Mouse (Mus musculus): Measurements from ENCODE around the gene Tmem223. TPM values are rescaled to one million over a fixed set of nuclear protein-coding genes. Genes with fewer than 3 reads are reported as not detected.
"Not testable (repeated sequence)": the region's sequence is repeated elsewhere in the genome, so short reads cannot be mapped to it uniquely, and the experiment has no call there.

The Tmem223 gene
- 10 to 100 TPM in 24 of 26 experiments, 1 to 10 TPM in 2; 5.7 to 29.3 (median 15.9) TPM for total RNA-seq (2018; cell fraction: chromatin; rRNA removed)
- total RNA-seq (2018; cell fraction: cytosol; rRNA removed) = 10 to 100 TPM; 22.3 to 39.5 (median 32.9) TPM
- total RNA-seq (2018; cell fraction: nucleus; rRNA removed) = 10 to 100 TPM; 16.5 to 42.0 (median 25.1) TPM
- polyA plus RNA-seq (2018) = 14.9 to 33.7 TPM (median 26.6 TPM) in 3 replicates

DNA sequence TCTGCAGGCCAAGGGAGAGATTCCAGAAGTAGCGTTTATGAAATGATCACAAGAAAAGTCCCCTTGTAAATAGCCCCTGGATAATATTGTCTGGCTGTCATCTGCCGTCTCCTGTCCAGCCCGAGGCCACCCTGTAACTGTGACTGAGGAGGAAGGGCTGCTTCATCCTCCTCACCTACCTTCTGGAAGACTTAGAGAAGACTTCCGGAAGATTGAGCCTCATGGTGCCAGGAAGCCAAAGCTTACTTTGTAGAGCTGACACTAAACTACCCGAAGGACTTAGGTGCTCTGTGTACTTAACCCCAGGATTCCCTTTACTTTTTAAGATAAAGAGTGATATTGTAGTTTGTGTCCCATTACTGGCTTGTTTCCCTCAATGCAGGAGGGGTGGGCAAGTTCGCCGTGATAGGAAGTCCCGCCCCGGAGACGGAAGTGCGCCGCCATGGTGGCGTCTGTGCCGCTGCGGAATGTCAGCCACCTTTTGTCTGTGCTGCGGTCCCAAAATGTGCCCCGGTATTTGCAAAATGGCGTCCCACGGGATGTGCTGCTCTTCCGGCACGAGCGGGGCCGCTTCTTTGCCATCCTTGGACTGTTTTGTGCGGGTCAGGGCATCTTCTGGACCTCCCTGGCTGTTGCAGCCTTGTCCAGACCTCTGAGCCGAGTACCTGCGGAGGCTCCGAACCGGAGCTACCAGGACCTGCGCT is at the start of gene Tmem223:
Gene Tmem223, plus strand, starts transcription at position 430 of the 704 bp plus-strand sequence.
- Histone ChIP-seq H3K27ac (peak within 1 kb of the TSS; percentile 53), H3K79me2 (ENCODE audit: inconsistent target) (peaks cover 46% of the 10 kb centered on the region), H3K36me3 (ENCODE audit: inconsistent target) (peaks cover 42% of the 10 kb centered on the region), H3K4me3 (ENCODE audit: inconsistent target) (peak within 1 kb of the TSS; percentile 77)
- 23% methylated on average over 29 of the region's 29 CpGs for WGBS (ENCODE audit: missing documents)

DNA sequence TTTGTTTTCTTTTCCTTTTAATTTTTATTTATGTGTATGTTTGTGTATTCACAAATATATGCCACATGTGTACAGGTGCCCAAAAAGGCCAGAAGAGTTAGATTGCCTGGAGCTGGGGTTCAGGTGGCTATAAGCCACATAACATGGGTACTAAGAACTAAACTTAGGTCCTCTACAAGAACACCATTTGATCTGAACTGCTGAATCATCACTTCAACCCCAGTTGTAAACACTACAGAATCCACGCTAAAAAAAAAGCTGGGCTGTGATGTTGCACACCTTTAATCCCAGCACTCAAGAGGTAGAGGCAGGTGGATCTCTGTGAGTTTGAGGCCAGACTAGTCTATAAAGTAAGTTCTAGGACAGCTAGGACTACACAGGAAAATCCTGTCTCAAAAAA is 49.4 kb upstream of the Tmem223 start:
- Histone ChIP-seq H3K27ac (no peak overlapping the region; the same call in 1 of the 2 replicates), H3K4me3 (ENCODE audit: inconsistent target) (no peak overlapping the region), H3K36me3 (ENCODE audit: inconsistent target) (peaks cover 18% of the 10 kb centered on the region), H3K79me2 (ENCODE audit: inconsistent target) (peaks cover 39% of the 10 kb centered on the region)
- WGBS (ENCODE audit: missing documents) = 50% methylated on average over 1 of the region's 1 CpGs

DNA sequence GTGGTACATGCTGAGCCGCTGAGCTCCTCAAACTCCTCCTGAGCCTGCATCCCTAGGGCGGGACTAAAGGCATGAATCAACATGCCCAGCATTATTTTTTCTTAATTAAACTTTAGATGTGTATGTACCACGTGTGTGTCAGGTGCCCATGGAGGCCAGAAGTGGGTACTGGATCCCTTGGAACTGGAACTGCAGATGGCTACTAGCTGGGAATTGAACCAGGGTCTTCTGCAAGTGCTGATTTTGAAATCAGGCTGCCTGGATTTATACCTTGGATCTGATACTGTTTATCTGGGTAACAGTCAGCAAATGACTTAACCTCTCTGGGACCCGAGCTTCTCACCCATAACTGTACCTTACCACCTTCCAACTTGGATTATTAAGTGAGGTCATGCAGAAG is 48.8 kb upstream of the Tmem223 start:
- H3K27ac ChIP-seq = peak overlapping the region; percentile 81
- 56% methylated on average over 4 of the region's 4 CpGs for WGBS (ENCODE audit: missing documents)
- peak overlapping the region; percentile 93 for H3K4me3 ChIP-seq (ENCODE audit: inconsistent target)
- peaks cover 39% of the 10 kb centered on the region for H3K79me2 ChIP-seq (ENCODE audit: inconsistent target)
- H3K36me3 ChIP-seq (ENCODE audit: inconsistent target) = peaks cover 23% of the 10 kb centered on the region

DNA sequence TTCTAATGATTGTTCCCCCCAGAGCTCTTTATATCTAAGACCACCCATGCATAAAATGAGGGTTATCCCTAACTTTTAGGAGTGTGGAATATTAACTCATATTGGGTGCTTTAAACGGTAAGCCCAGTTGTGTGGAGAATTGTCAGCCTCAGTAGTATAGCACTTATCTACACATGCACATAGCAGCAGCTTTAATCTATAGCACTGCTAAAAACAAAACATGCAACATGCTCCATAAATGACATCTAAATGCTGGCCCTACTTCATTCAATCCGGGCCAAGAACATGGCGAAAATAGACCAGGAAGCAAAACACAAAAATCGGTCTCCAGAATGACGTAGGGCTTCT is 48.3 kb upstream of the Tmem223 start:
- H3K4me3 ChIP-seq (ENCODE audit: inconsistent target) = peak overlapping the region; percentile 93
- 0% methylated on average over 5 of the region's 5 CpGs for WGBS (ENCODE audit: missing documents)
- peaks cover 23% of the 10 kb centered on the region for H3K36me3 ChIP-seq (ENCODE audit: inconsistent target)
- peak overlapping the region; percentile 81 for H3K27ac ChIP-seq
- peaks cover 39% of the 10 kb centered on the region for H3K79me2 ChIP-seq (ENCODE audit: inconsistent target)

DNA sequence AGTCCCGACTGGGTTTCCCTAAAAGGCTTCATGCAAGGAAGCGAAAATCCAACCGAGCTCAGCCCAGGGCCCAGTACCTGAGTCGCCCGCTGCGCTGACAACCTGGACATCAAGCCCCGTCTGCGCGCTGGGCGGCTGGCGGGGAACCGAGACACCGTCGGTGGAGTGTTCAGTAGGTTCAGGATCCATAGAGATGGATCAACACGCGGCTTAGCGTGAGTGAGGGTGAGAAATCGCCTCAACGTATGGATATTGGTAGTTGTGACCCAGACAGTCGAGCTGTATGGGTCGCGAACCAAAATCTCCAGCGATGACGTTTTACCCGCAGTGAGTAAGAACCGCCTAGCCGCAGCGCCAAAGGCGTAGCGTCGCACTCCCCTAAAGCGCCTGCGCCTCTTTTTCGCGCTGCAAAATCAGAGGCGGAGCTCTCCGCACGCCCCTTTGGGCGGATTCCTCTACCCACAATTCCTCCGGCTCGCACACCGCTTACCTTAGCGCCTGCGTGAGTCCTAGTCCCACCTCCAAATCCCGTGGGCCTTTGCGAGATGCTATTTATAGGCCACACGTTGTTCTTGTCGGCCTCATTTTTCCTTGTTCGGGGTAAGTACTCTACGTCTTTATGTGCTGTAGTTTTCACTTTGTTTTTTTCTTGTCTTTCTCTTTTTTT is 47.8 kb upstream of the Tmem223 start, which contains the start of gene Slc3a2:
Gene Slc3a2, minus strand, starts transcription at position 463 of the 667 bp plus-strand sequence.
- peaks cover 23% of the 10 kb centered on the region for H3K36me3 ChIP-seq (ENCODE audit: inconsistent target)
- peak within 1 kb of the TSS; percentile 81 for H3K27ac ChIP-seq
- peak within 1 kb of the TSS; percentile 93 for H3K4me3 ChIP-seq (ENCODE audit: inconsistent target)
- H3K79me2 ChIP-seq (ENCODE audit: inconsistent target) = peaks cover 39% of the 10 kb centered on the region
- 0% methylated on average over 40 of the region's 50 CpGs for WGBS (ENCODE audit: missing documents)

DNA sequence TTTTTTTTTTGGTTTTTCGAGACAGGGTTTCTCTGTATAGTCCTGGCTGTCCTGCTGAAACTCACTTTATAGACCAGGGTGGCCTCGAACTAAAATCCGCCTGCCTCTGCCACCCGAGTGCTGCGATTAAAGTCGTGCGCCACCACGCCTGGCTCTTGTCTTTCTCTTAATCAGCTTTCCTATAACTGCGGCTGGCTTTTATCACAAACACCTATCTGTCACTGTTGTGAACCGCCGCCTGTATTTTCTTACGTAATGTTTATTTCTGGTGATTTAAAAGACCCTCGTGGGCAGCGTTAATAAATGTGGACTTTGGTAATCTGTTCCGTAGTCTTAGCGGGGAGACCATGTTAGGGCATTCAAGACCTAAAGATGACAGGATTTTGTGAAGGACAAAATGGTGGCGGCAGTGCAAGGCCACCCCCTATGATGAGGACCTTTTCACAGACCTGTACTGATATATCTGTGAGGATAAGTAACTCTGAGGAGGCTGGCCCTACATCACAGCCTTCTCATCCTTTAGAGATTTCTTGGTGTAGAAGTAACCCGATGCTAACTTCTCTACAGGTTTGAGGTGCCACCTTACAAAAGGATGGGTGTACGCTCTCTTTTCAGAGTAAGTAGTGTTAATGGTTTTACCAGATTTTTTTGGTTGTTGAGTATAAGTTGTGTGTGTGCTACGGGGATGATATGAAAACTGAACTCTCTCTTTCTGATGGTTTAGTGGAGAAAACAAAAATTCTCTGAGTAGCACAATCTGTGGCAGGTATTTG is 47.0 kb upstream of the Tmem223 start:
- under 1% methylated on average over 20 of the region's 20 CpGs for WGBS (ENCODE audit: missing documents)
- H3K79me2 ChIP-seq (ENCODE audit: inconsistent target) = peaks cover 39% of the 10 kb centered on the region
- H3K36me3 ChIP-seq (ENCODE audit: inconsistent target) = peaks cover 23% of the 10 kb centered on the region

GRCm38 (mm10) chr19:8724392-8724791 is 46.4 kb upstream of the Tmem223 start:
- 2% methylated on average over 2 of the region's 2 CpGs for WGBS (ENCODE audit: missing documents)

More for the DNA sequence above, 47.0 kb upstream of the Tmem223 start:
- Histone ChIP-seq H3K4me3 (ENCODE audit: inconsistent target) (peak overlapping the region; percentile 93), H3K27ac (peak overlapping the region; percentile 81)

DNA sequence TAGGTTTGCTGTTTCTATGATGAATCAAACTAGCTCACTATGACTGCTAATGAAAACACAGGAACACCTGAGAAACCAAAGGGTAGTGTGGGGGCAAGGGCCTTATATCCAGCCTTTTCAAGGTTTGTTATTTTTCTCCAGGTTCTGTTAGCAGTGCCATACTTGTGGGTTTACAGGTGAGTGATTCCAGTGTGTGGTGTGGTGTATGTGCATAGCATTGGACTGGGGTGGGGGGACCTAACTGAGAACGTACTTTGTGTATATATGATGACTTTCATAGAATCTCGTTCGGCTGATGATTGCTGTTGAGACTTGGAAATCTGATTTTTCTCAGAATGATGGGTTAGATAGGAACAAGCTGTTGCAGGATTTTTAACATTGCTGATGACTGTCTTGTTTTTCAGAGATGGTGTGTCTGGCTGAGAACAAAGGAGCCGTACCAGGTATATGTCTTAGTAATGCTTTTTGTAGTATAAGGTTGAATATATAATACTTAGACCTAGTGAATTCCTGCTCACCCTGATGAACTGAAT is 45.6 kb upstream of the Tmem223 start:
- 68% methylated on average over 4 of the region's 4 CpGs for WGBS (ENCODE audit: missing documents)
- Histone ChIP-seq H3K36me3 (ENCODE audit: inconsistent target) (peaks cover 23% of the 10 kb centered on the region), H3K27ac (no peak overlapping the region), H3K79me2 (ENCODE audit: inconsistent target) (peaks cover 37% of the 10 kb centered on the region), H3K4me3 (ENCODE audit: inconsistent target) (no peak overlapping the region)

More at GRCm38 (mm10) chr19:8724392-8724791, 46.4 kb upstream of the Tmem223 start:
- H3K27ac ChIP-seq = no peak overlapping the region; the same call in 1 of the 2 replicates
- peak overlapping the region; percentile 93 for H3K4me3 ChIP-seq (ENCODE audit: inconsistent target)
- peaks cover 39% of the 10 kb centered on the region for H3K79me2 ChIP-seq (ENCODE audit: inconsistent target)
- peaks cover 23% of the 10 kb centered on the region for H3K36me3 ChIP-seq (ENCODE audit: inconsistent target)

- WGBS (ENCODE audit: missing documents) = 70% methylated on average over 3 of the region's 3 CpGs
- H3K27ac ChIP-seq = no peak overlapping the region
These were observed 44.0 kb upstream of the Tmem223 start for GRCm38 (mm10) chr19:8726609-8727390.

DNA sequence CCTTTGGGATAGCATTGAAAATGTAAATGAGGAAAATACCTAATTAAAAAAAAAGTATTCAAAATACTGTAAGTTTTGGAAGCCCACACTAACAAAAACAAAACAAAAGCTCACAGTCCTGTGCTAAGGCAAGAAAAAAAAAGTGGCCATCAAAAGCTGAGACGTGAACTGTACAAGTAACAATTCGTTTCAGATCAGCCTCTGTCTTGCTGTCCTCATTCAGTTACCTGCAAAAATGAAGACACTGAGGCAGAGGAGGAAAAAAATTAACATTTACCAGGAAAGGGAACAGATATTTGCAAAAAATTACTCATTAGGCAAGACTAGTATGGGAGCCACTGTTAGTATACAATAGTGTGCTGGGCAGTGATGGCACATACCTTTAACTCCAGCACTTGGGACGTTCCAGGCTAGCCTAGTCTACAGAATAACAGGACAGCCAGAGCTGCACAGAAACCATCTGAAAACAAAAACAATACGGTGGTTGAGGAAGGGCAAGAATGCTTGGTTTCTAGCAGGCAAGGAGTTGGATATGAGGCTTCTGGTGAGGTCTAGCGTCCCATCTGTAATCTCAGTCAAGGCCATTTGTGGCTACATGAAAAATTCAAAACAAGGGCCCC is 43.2 kb upstream of the Tmem223 start:
- peaks cover 17% of the 10 kb centered on the region for H3K79me2 ChIP-seq (ENCODE audit: inconsistent target)
- WGBS (ENCODE audit: missing documents) = 65% methylated on average over 5 of the region's 5 CpGs
- H3K36me3 ChIP-seq (ENCODE audit: inconsistent target) = peaks cover 23% of the 10 kb centered on the region
- no peak overlapping the region for H3K4me3 ChIP-seq (ENCODE audit: inconsistent target)
- H3K27ac ChIP-seq = no peak overlapping the region

More at GRCm38 (mm10) chr19:8726609-8727390, 44.0 kb upstream of the Tmem223 start:
- no peak overlapping the region for H3K4me3 ChIP-seq (ENCODE audit: inconsistent target)
- peaks cover 23% of the 10 kb centered on the region for H3K36me3 ChIP-seq (ENCODE audit: inconsistent target)
- peaks cover 21% of the 10 kb centered on the region for H3K79me2 ChIP-seq (ENCODE audit: inconsistent target)

GRCm38 (mm10) chr19:8728335-8729099 is 42.3 kb upstream of the Tmem223 start:
- WGBS (ENCODE audit: missing documents) = 87% methylated on average over 3 of the region's 3 CpGs
- H3K27ac ChIP-seq; H3K4me3 ChIP-seq (ENCODE audit: inconsistent target): not testable (repeated sequence)
- Histone ChIP-seq H3K36me3 (ENCODE audit: inconsistent target) (peaks cover 23% of the 10 kb centered on the region), H3K79me2 (ENCODE audit: inconsistent target) (peaks cover 16% of the 10 kb centered on the region)

GRCm38 (mm10) chr19:8734334-8734733 is 36.5 kb upstream of the Tmem223 start:
- Histone ChIP-seq H3K4me3 (ENCODE audit: inconsistent target) (no peak overlapping the region), H3K36me3 (ENCODE audit: inconsistent target) (peaks cover 16% of the 10 kb centered on the region; the same call in 1 of the 2 replicates), H3K27ac (no peak overlapping the region), H3K79me2 (ENCODE audit: inconsistent target) (peaks cover 27% of the 10 kb centered on the region)
- 86% methylated on average over 2 of the region's 3 CpGs for whole genome bisulfite sequencing (ENCODE audit: missing documents)
